Mouse (Mus musculus): ENCODE results near the gene Ankrd53. TPM values are rescaled to one million over a fixed set of nuclear protein-coding genes. Genes with fewer than 3 reads are reported as not detected.

The Ankrd53 gene
- total RNA-seq (2023) = not detected in 2 replicates

GRCm38 (mm10) chr6:83762344-83762743 lies at the start of gene Ankrd53:
Gene Ankrd53 (plus strand): TSS chr6:83762644.

GRCm38 (mm10) chr6:83742761-83743160 lies 19.7 kb upstream of the Ankrd53 start, which contains the start of gene Atp6v1b1:
Gene Atp6v1b1 (plus strand): TSS chr6:83742990.

GRCm38 (mm10) chr6:83775638-83776293 lies 13.3 kb downstream of the Ankrd53 start, which contains the start of gene Tex261:
Gene Tex261 (minus strand): TSS chr6:83775813.

GRCm38 (mm10) chr6:83794760-83795296 lies 32.4 kb downstream of the Ankrd53 start, which contains the start of gene Nagk:
Gene Nagk (plus strand): TSS chr6:83794982.

Other genes starting within 250 kb of the Ankrd53 start
- gene Actg2, start 226.4 kb upstream of the Ankrd53 start, total RNA-seq (2023) = not detected in 2 replicates
- 16.9 and 19.7 TPM in 2 replicates for gene Stambp, start 189.9 kb upstream of the Ankrd53 start, total RNA-seq (2023)
- gene Clec4f, start 106.5 kb upstream of the Ankrd53 start, total RNA-seq (2023) = not detected in 2 replicates
- not detected in 2 replicates for gene Cd207, start 84.8 kb upstream of the Ankrd53 start, total RNA-seq (2023)
- gene Vax2, start 51.4 kb upstream of the Ankrd53 start, total RNA-seq (2023) = not detected in 2 replicates
- not detected in 2 replicates for gene Atp6v1b1, start 19.7 kb upstream of the Ankrd53 start, total RNA-seq (2023)
- 38.2 and 50.3 TPM in 2 replicates for gene Tex261, start 13.2 kb downstream of the Ankrd53 start, total RNA-seq (2023)
- gene Nagk, start 32.3 kb downstream of the Ankrd53 start, total RNA-seq (2023) = 12.3 and 13.7 TPM in 2 replicates
- 5.8 and 8.8 TPM in 2 replicates for gene Paip2b, start 69.1 kb downstream of the Ankrd53 start, total RNA-seq (2023)
- gene Zfp638, start 104.5 kb downstream of the Ankrd53 start, total RNA-seq (2023) = 65.3 and 75.1 TPM in 2 replicates
- gene Dysf, start 245.9 kb downstream of the Ankrd53 start, total RNA-seq (2023) = 0.16 TPM in 1 of 2 replicates, not detected in the other